Mouse (Mus musculus) neural tube, embryonic 11.5 days (tissue): Measurements from ENCODE around the gene Ubac2. TPM values are rescaled to one million over a fixed set of nuclear protein-coding genes. Genes with fewer than 3 reads are reported as not detected.

Source experiments
- ATAC-seq: fragments of 200-750 bp; cut with Nextera tagmentation; 2 replicates; pipeline ENCODE4 v1.8.0; 2017; ENCODE audit warnings: moderate number of reproducible peaks, mild to moderate bottlenecking, moderate TSS enrichment, moderate library complexity; ENCODE audit not compliant: insufficient read depth, low FRiP score, low TSS enrichment
- DNase-seq: peaks from one replicate; pipeline ENCODE4 v3.0.0-alpha.2; 2015; ENCODE audit warnings: low spot score
- H3K27ac ChIP-seq: fragments of 300-500 bp; sonication (generic); 2 replicates; pipeline ENCODE4 v1.5.1; 2014; ENCODE audit warnings: low read depth, mild to moderate bottlenecking, low read length
- H3K27me3 ChIP-seq: fragments of 300-500 bp; sonication (generic); 2 replicates; pipeline ENCODE4 v1.6.1; 2014; ENCODE audit warnings: mild to moderate bottlenecking, low read length, mixed read lengths; ENCODE audit not compliant: control insufficient read depth, insufficient read depth
- H3K36me3 ChIP-seq: fragments of 300-500 bp; sonication (generic); 2 replicates; pipeline ENCODE4 v1.6.1; 2014; ENCODE audit warnings: mild to moderate bottlenecking, low read length, moderate library complexity, mixed read lengths; ENCODE audit not compliant: control insufficient read depth, insufficient read depth
- H3K4me1 ChIP-seq: fragments of 300-500 bp; sonication (generic); 2 replicates; pipeline ENCODE4 v1.6.1; 2014; ENCODE audit warnings: low read length, mixed read lengths; ENCODE audit not compliant: control insufficient read depth, insufficient read depth
- H3K4me2 ChIP-seq: fragments of 300-500 bp; sonication (generic); 2 replicates; pipeline ENCODE4 v1.6.1; 2014; ENCODE audit warnings: low read depth, mild to moderate bottlenecking, moderate library complexity
- H3K4me3 ChIP-seq: fragments of 300-500 bp; sonication (generic); 2 replicates; pipeline ENCODE4 v1.5.1; 2014; ENCODE audit warnings: low read depth, low read length
- H3K9ac ChIP-seq: fragments of 300-500 bp; sonication (generic); 2 replicates; pipeline ENCODE4 v1.6.1; 2014; ENCODE audit warnings: mild to moderate bottlenecking, low read length
- H3K9me3 ChIP-seq: fragments of 300-500 bp; sonication (generic); 2 replicates; pipeline ENCODE4 v1.6.1; 2016; ENCODE audit warnings: low read length; ENCODE audit not compliant: control insufficient read depth
- WGBS: fragments of 180-500 bp; shearing (Covaris S2); extraction: QIAGEN DNeasy Blood & Tissue Kit; methylation state at CpG from one replicate; pipeline ENCODE4 v1.1.7; 2014; 5-methylcytosine and 5-hydroxymethylcytosine counted together
- polyA plus RNA-seq: library from polyadenylated mRNA; unstranded; fragments of >200 nt; fragmentation: Nextera tagmentation; extraction: Ambion mirVana; gene quantifications from 2 replicates; pipeline ENCODE4 v1.2.1, GENCODE M21; 2014

The Ubac2 gene
- polyA plus RNA-seq, 1 experiment from 2014 or later, result 70.4 TPM

DNA sequence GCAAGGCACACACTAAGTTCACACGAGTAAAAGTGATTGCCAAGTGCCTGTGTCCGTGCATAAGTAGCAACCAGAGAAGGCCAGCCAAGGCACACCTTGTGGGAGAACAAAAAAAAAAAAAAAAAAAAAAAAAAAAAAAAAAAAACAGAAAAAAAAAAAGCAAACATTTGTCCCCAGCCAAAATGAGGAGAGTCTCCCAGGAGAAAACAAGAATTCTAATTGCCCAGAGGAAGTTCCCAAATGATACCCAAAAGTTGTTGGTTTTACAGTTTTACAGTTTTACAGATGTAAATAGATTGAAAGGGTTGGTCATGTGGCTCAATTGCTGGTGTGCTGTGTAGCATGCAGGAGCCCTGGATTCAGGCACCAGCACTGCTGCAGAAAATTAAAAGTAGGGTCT lies 153.6 kb downstream of the Ubac2 start:
- Histone ChIP-seq H3K9ac (no peak overlapping the region), H3K4me1 (no peaks in the 10 kb centered on the region), H3K4me3 (no peak overlapping the region), H3K27me3 (no peaks in the 10 kb centered on the region), H3K27ac (no peak overlapping the region), H3K4me2 (no peak overlapping the region), H3K9me3 (no peaks in the 10 kb centered on the region), H3K36me3 (no peaks in the 10 kb centered on the region)
- no peak for DNase-seq
- 85% methylated on average over 2 of the region's 2 CpGs for WGBS
- no peak for ATAC-seq

DNA sequence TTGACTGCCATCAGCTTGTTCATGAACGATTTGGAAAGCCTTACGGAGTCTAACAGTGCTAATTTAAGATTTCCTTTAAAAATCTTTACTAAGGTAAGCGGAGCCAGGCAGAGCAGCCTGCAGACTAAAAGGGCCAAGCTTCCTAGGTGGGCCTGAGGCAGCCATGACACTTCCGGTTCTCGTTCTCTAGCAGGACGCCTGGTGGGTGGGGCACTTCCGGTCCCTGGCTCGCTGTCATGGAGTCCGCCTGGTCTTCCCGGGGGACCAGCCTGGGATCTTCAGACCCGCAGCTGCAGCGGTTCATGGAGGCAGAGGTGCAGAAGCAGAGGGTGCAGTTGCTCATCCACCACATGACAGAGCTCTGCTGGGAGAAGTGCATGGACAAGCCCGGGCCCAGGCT lies 156.0 kb downstream of the Ubac2 start, which contains the start of gene Timm8a2:
Gene Timm8a2 (plus strand): TSS at position 224 of the 400 bp plus-strand sequence.
- WGBS, result 93% methylated on average over 13 of the region's 13 CpGs
- ATAC-seq, result no peak
- no peak for DNase-seq

DNA sequence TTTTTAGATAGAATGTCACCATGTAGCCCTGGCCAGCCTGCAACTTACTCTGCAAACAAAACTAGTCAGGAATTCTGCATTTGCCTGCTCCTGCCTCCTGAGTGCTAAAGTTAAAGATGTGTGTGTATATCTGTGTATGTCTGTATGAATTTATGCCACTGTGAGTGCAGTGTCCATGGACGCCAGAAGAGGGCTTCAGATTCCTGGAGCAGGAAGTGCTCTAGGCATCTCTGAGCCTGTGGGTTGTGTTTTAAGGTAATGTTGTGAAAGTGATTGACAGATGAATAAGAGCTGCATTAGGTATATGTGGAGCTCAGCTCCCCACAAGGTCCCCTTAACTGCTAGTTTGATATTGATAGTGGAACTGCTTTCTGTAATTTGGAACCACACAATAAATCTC lies 156.8 kb downstream of the Ubac2 start:
- no peaks in the 10 kb centered on the region for H3K36me3 ChIP-seq

More for the DNA sequence above, 156.0 kb downstream of the Ubac2 start, which contains the start of gene Timm8a2:
- no peak within 1 kb of the TSS for H3K4me2 ChIP-seq
- H3K4me3 ChIP-seq, result no peak within 1 kb of the TSS
- no peaks in the 10 kb centered on the region for H3K36me3 ChIP-seq
- no peak within 1 kb of the TSS for H3K27ac ChIP-seq
- H3K9me3 ChIP-seq, result no peaks in the 10 kb centered on the region
- H3K27me3 ChIP-seq, result no peaks in the 10 kb centered on the region
- H3K9ac ChIP-seq, result no peak within 1 kb of the TSS
- no peaks in the 10 kb centered on the region for H3K4me1 ChIP-seq

DNA sequence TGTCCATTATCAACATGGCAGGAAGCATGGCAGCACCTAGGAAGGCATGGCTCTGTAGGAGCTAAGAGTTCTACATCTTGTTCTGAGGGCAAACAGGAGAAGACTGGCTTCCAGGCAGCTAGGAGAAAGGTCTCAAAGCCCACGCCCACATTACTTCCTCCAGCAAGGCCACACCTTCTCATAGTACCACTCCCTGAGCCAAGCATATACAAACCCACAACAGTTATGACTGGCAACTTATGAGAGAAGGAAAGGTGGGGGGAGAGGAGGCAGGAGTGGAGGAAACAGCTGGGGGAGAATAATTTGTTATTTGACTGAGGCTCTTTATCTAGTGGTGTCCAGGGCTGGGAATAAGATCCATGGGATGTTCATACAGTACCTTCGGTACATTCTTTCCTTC lies 157.4 kb downstream of the Ubac2 start:
- Histone ChIP-seq H3K4me2 (no peak overlapping the region), H3K4me3 (no peak overlapping the region), H3K36me3 (no peaks in the 10 kb centered on the region), H3K27ac (no peak overlapping the region), H3K9me3 (no peaks in the 10 kb centered on the region), H3K4me1 (no peaks in the 10 kb centered on the region), H3K9ac (no peak overlapping the region), H3K27me3 (no peaks in the 10 kb centered on the region)
- 91% methylated on average over 2 of the region's 2 CpGs for WGBS
- DNase-seq (no peak), ATAC-seq (no peak)

More for the DNA sequence above, 156.8 kb downstream of the Ubac2 start:
- WGBS, result 84% methylated on average over 1 of the region's 1 CpGs
- no peak for ATAC-seq
- Histone ChIP-seq H3K27ac (no peak overlapping the region), H3K4me3 (no peak overlapping the region), H3K4me1 (no peaks in the 10 kb centered on the region), H3K9me3 (no peaks in the 10 kb centered on the region), H3K9ac (no peak overlapping the region), H3K27me3 (no peaks in the 10 kb centered on the region), H3K4me2 (no peak overlapping the region)
- DNase-seq, result no peak

DNA sequence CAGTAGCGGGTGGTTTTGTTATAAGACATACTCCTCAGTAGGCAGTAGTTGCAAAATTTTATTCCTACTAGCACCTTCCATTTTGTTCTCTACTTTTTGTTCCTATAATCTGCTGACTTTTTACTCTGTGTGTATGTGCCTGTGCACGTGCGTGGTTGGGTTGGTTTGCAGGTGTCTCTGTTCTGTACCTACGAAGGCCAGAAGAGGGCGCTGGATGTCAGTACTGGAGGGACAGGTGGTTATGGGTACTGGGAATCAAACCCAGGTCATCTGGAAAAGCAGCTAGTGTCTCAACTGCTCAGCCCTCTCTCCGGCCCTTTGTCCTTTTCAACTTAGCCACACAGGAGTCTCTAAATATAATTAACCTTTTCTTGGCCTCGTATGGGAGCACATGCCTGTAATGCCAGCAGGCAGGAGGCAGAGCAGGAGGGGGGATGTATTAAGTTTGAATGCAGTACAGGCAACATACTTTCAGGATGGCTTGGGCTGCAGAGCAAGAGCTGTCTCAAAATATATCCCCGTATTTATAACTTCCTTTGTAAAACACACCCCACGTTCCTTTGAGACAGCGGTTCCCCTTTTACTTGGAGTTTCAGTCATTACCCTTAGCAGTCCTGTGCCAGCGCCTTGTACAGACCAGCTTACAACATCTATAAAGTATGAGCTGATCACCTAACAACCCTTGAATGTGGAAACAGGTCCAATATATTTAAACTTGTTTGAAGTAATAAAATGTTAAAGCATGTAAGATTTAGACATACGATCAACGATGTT lies 160.6 kb downstream of the Ubac2 start:
- Histone ChIP-seq H3K36me3 (no peaks in the 10 kb centered on the region), H3K4me2 (no peak overlapping the region), H3K9ac (no peak overlapping the region), H3K27me3 (no peaks in the 10 kb centered on the region), H3K27ac (no peak overlapping the region), H3K9me3 (no peaks in the 10 kb centered on the region), H3K4me1 (no peaks in the 10 kb centered on the region), H3K4me3 (no peak overlapping the region)
- DNase-seq (no peak), ATAC-seq (no peak)
- WGBS, result 87% methylated on average over 13 of the region's 13 CpGs

DNA sequence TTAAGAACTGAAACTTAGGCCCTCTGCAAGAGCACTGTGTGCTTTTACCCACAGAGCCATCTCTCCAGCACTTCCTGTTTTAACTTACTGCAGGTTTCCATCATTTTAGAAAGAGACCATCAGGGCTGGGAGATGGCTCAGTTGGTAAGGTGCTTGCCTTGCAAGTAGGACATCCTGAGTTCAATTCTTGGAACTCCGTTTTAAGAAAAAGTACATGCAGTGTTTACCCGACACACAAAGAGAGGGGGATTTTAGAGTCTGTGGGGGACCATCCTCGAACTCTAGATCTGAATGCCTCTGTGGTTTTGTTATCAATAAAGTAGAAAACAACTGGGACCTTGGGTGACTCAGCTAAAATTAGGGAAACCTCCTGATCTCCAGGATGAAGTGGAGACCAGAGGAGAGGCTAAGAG lies 163.0 kb downstream of the Ubac2 start:
- ATAC-seq (no peak), DNase-seq (no peak)
- H3K9me3 ChIP-seq, result no peaks in the 10 kb centered on the region
- H3K27ac ChIP-seq, result no peak overlapping the region
- WGBS, result 91% methylated on average over 3 of the region's 3 CpGs
- no peaks in the 10 kb centered on the region for H3K4me1 ChIP-seq
- no peak overlapping the region for H3K9ac ChIP-seq
- H3K36me3 ChIP-seq, result no peaks in the 10 kb centered on the region
- no peak overlapping the region for H3K4me2 ChIP-seq
- H3K27me3 ChIP-seq, result no peaks in the 10 kb centered on the region
- no peak overlapping the region for H3K4me3 ChIP-seq

DNA sequence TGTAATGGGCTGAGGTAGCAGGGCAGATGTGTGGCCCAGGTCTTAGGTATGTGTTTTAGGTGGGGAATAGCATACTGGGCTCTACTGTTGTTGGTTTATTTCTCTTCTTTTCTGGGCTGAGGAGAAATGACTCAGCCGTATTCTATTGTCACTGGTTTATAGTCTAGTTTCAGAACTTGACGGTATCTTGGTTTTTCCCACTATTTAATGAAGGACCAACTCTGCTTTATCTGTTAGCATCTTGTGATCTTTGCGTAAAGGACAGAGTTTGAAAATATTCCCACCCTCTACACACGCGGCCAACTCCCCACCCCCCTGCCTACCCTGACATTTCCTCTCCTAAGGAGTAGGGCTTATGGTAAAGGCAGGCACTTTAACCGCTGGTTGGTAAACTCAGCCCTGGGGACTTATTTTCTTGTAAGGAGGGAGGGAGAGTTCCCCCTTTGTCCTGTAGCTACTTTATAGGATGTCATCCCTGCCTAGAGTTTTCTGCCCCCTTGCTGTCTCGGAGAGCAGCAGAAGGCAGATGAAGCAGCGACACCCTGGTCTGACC lies 163.8 kb downstream of the Ubac2 start:
- Histone ChIP-seq H3K4me3 (no peak overlapping the region), H3K4me1 (no peaks in the 10 kb centered on the region), H3K36me3 (no peaks in the 10 kb centered on the region), H3K27me3 (no peaks in the 10 kb centered on the region), H3K4me2 (no peak overlapping the region), H3K27ac (no peak overlapping the region), H3K9me3 (no peaks in the 10 kb centered on the region), H3K9ac (no peak overlapping the region)
- ATAC-seq, result no peak
- DNase-seq, result no peak
- 85% methylated on average over 8 of the region's 8 CpGs for WGBS

DNA sequence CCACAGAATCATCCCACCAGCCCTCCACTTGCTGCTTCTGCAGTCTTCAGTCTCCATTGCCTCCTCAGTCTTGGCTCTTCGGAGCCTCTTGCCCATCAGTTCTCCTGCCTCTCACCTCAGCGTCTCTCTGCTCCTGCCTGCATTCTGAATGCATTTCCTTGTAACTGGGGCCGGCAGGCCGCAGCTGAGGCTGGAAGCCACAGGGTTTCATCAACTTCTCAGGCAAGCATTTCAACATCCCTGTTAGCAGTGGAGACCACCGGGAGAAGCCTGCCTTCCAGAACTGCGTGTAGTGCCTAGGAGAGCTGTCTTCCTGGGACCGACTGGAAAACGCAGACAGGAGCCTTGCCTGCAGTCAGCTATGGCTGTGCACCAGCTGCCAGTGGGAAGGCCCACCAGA lies 169.4 kb downstream of the Ubac2 start:
- H3K27ac ChIP-seq, result no peak overlapping the region
- 93% methylated on average over 8 of the region's 8 CpGs for WGBS

DNA sequence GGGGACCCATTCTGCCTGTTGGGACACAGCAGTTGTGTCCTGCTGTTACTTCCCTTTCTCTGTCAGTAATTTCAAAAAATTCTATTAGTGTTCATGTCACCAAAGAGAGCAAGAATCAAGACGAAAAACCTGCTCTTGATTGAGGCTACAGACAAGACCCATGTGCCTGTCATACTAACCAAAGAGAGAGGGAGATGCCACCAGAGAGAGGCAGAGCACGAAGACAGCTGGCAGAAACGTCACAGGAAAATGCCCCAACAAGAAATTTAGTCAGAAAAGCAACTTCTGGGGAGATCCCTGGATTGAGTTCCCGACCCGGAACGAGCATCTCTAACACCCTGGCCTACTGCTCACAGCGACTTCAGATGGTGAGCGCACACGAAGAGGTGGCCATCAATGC lies 170.4 kb downstream of the Ubac2 start:
- no peaks in the 10 kb centered on the region for H3K9me3 ChIP-seq
- ATAC-seq, result no peak
- DNase-seq, result no peak
- 91% methylated on average over 9 of the region's 9 CpGs for WGBS
- no peaks in the 10 kb centered on the region for H3K4me1 ChIP-seq
- no peak overlapping the region for H3K4me2 ChIP-seq
- H3K9ac ChIP-seq, result no peak overlapping the region
- no peaks in the 10 kb centered on the region for H3K36me3 ChIP-seq
- no peak overlapping the region for H3K27ac ChIP-seq
- H3K4me3 ChIP-seq, result no peak overlapping the region
- no peaks in the 10 kb centered on the region for H3K27me3 ChIP-seq

More for the DNA sequence above, 169.4 kb downstream of the Ubac2 start:
- Histone ChIP-seq H3K4me2 (no peak overlapping the region), H3K9ac (no peak overlapping the region), H3K27me3 (no peaks in the 10 kb centered on the region), H3K36me3 (no peaks in the 10 kb centered on the region), H3K9me3 (no peaks in the 10 kb centered on the region), H3K4me3 (no peak overlapping the region), H3K4me1 (no peaks in the 10 kb centered on the region)
- DNase-seq (no peak), ATAC-seq (no peak)
